Mouse (Mus musculus): ENCODE measurements at regions not wholly inside any gene's neighbourhood (a gene's known extent, or its start where the extent isn't known, plus 50 kb on each side); places are given as distances from the start of the nearest gene placed in this dataset.

- WGBS = 50% methylated on average over 1 of the region's 1 CpGs
- Histone ChIP-seq H3K9ac (replicated peaks; ENCODE audit: low read length) (no peak overlapping the region), H3K27ac (no peak overlapping the region), H3K9me3 (ENCODE audit: low read length) (no peaks in the 10 kb centered on the region), H3K4me3 (ENCODE audit: low read length) (no peak overlapping the region), H3K4me2 (ENCODE audit: low read depth, low read length) (no peak overlapping the region), H3K27me3 (ENCODE audit: insufficient read depth, low read length) (no peaks in the 10 kb centered on the region), H3K36me3 (ENCODE audit: insufficient read depth, low read length) (no peaks in the 10 kb centered on the region), H3K4me1 (ENCODE audit: insufficient read depth, low read length) (no peaks in the 10 kb centered on the region)
- TF ChIP-seq CTCF (IDR thresholded peaks at IDR 0.05; ENCODE audit: low read depth) = no peak
- DNase-seq (ENCODE audit: low spot score) = no peak
- no peak for ATAC-seq
Measured at GRCm38 (mm10) chr17:75808025-75808424, 256.3 kb upstream of the Fam98a start.

DNA sequence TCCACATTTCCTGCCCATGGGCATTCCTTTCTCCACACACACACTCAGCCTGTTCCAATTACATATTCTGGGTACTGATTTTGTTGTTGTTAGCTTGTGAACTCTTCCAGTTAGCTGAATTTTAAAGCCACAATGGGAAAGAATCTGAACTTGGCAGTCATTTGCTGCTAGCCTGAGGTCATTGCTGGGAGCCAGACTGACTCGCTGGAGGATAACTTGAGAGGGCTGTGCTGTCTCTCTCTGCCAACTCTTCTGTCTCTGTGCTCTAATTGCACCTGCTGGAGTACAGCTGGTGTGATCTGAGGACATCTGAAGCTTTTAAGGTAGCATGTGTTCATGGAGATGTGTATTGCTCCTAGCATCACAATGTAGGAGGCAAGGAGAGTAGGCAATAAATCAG lies 252.6 kb upstream of the Fam98a start:
- peak; percentile 28 for DNase-seq (ENCODE audit: low spot score)
- Histone ChIP-seq H3K27ac (no peak overlapping the region), H3K9me3 (ENCODE audit: low read length) (no peaks in the 10 kb centered on the region), H3K4me3 (ENCODE audit: low read length) (no peak overlapping the region), H3K27me3 (ENCODE audit: insufficient read depth, low read length) (no peaks in the 10 kb centered on the region), H3K9ac (replicated peaks; ENCODE audit: low read length) (no peak overlapping the region), H3K4me1 (ENCODE audit: insufficient read depth, low read length) (no peaks in the 10 kb centered on the region), H3K36me3 (ENCODE audit: insufficient read depth, low read length) (no peaks in the 10 kb centered on the region), H3K4me2 (ENCODE audit: low read depth, low read length) (no peak overlapping the region)
- no peak for TF ChIP-seq CTCF (IDR thresholded peaks at IDR 0.05; ENCODE audit: low read depth)
- peak; percentile 54; the same call in 1 of the 2 replicates for ATAC-seq
- 43% methylated on average over 1 of the region's 1 CpGs for WGBS

DNA sequence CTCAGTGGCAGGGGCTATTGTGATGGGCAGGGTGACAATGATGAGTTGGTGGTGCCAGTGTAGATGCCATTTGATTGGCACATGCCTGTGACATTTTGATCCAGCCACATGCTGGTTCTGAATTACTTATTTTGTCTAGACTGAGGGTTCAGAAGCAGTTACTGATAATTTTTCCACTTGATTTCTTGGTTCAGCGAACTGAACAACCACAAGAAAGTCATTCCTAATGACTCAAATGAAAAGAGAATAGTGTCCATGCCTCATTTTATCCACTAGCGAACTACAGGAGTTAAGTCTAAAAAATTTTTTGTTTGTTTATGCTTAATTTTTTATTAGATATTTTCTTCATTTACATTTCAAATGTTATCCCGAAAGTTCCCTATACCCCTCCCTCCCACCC lies 244.6 kb upstream of the Fam98a start:
- ATAC-seq = no peak
- 78% methylated on average over 3 of the region's 3 CpGs for WGBS
- no peak overlapping the region for H3K27ac ChIP-seq

GRCm38 (mm10) chr17:75795772-75796171 lies 244.0 kb upstream of the Fam98a start:
- no peak overlapping the region for H3K4me3 ChIP-seq (ENCODE audit: low read length)
- H3K4me1 ChIP-seq (ENCODE audit: insufficient read depth, low read length) = no peaks in the 10 kb centered on the region
- H3K27me3 ChIP-seq (ENCODE audit: insufficient read depth, low read length) = no peaks in the 10 kb centered on the region
- ATAC-seq (peak; percentile 84), DNase-seq (ENCODE audit: low spot score) (peak; percentile 53)
- H3K4me2 ChIP-seq (ENCODE audit: low read depth, low read length) = no peak overlapping the region
- no peak overlapping the region for H3K27ac ChIP-seq
- no peaks in the 10 kb centered on the region for H3K9me3 ChIP-seq (ENCODE audit: low read length)
- 67% methylated on average over 3 of the region's 3 CpGs for WGBS
- TF ChIP-seq CTCF (IDR thresholded peaks at IDR 0.05; ENCODE audit: low read depth) = no peak
- no peak overlapping the region for H3K9ac ChIP-seq (replicated peaks; ENCODE audit: low read length)
- no peaks in the 10 kb centered on the region for H3K36me3 ChIP-seq (ENCODE audit: insufficient read depth, low read length)

More for the DNA sequence above, 244.6 kb upstream of the Fam98a start:
- no peak overlapping the region for H3K4me3 ChIP-seq (ENCODE audit: low read length)
- DNase-seq (ENCODE audit: low spot score) = no peak
- no peak for TF ChIP-seq CTCF (IDR thresholded peaks at IDR 0.05; ENCODE audit: low read depth)
- H3K9me3 ChIP-seq (ENCODE audit: low read length) = no peaks in the 10 kb centered on the region
- no peaks in the 10 kb centered on the region for H3K4me1 ChIP-seq (ENCODE audit: insufficient read depth, low read length)
- no peaks in the 10 kb centered on the region for H3K27me3 ChIP-seq (ENCODE audit: insufficient read depth, low read length)
- no peaks in the 10 kb centered on the region for H3K36me3 ChIP-seq (ENCODE audit: insufficient read depth, low read length)
- H3K9ac ChIP-seq (replicated peaks; ENCODE audit: low read length) = no peak overlapping the region
- H3K4me2 ChIP-seq (ENCODE audit: low read depth, low read length) = no peak overlapping the region

GRCm38 (mm10) chr17:75779770-75780169 lies 228.0 kb upstream of the Fam98a start:
- no peaks in the 10 kb centered on the region for H3K4me1 ChIP-seq (ENCODE audit: insufficient read depth, low read length)
- WGBS = 42% methylated on average over 2 of the region's 2 CpGs
- ATAC-seq (no peak), DNase-seq (ENCODE audit: low spot score) (peak; percentile 14)
- TF ChIP-seq CTCF (IDR thresholded peaks at IDR 0.05; ENCODE audit: low read depth) = peak; percentile 41
- H3K36me3 ChIP-seq (ENCODE audit: insufficient read depth, low read length) = no peaks in the 10 kb centered on the region
- H3K9ac ChIP-seq (replicated peaks; ENCODE audit: low read length) = no peak overlapping the region
- no peak overlapping the region for H3K4me2 ChIP-seq (ENCODE audit: low read depth, low read length)
- no peaks in the 10 kb centered on the region for H3K9me3 ChIP-seq (ENCODE audit: low read length)
- no peaks in the 10 kb centered on the region for H3K27me3 ChIP-seq (ENCODE audit: insufficient read depth, low read length)
- no peak overlapping the region for H3K27ac ChIP-seq
- H3K4me3 ChIP-seq (ENCODE audit: low read length) = no peak overlapping the region

DNA sequence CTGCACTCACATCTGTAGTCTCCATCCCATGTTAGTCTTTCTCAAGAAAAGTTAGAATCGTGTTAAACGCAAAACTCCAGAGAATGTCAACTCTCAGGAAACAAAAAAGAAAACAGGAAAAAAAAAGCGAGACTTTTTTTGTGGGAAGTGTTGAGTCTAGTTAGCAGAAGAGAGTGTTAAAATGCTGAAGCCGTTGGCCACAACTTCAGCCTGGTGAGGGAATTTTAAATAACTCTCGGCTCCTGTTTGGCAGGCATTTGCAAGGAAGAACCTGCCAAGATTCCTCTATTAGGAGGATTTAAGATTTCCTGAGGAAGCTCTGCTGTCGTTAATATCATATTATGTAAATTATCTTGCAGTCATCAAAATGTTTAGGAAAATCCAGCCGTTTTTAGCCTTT lies 224.9 kb upstream of the Fam98a start:
- WGBS = 55% methylated on average over 7 of the region's 7 CpGs
- peak; percentile 18 for DNase-seq (ENCODE audit: low spot score)

DNA sequence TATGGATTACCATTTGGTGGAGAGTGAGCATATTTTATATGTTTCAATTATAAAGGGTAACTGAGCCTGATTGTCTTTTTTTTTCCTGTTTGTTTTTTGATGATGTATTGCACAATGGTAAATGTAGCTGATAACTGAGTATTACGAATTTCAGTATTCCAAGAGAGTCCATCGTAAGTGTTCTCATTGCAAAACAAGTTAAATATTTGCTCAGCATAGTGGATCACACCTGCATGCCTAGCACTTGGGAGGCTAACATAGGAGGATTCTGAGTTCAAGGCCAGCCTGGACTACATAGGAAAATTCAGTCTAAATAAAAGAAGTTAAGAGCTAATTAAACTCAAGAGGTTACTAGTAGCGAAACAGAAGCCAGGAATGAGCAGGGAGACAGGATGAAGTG lies 223.8 kb upstream of the Fam98a start:
- no peak overlapping the region for H3K9ac ChIP-seq (replicated peaks; ENCODE audit: low read length)
- H3K4me1 ChIP-seq (ENCODE audit: insufficient read depth, low read length) = no peaks in the 10 kb centered on the region
- no peaks in the 10 kb centered on the region for H3K36me3 ChIP-seq (ENCODE audit: insufficient read depth, low read length)
- H3K4me2 ChIP-seq (ENCODE audit: low read depth, low read length) = no peak overlapping the region
- H3K9me3 ChIP-seq (ENCODE audit: low read length) = no peaks in the 10 kb centered on the region
- H3K4me3 ChIP-seq (ENCODE audit: low read length) = no peak overlapping the region
- no peak overlapping the region for H3K27ac ChIP-seq
- TF ChIP-seq CTCF (IDR thresholded peaks at IDR 0.05; ENCODE audit: low read depth) = no peak
- ATAC-seq = no peak
- H3K27me3 ChIP-seq (ENCODE audit: insufficient read depth, low read length) = no peaks in the 10 kb centered on the region
- no peak for DNase-seq (ENCODE audit: low spot score)
- 89% methylated on average over 3 of the region's 3 CpGs for WGBS

More for the DNA sequence above, 224.9 kb upstream of the Fam98a start:
- Histone ChIP-seq H3K36me3 (ENCODE audit: insufficient read depth, low read length) (no peaks in the 10 kb centered on the region), H3K9me3 (ENCODE audit: low read length) (no peaks in the 10 kb centered on the region), H3K9ac (replicated peaks; ENCODE audit: low read length) (no peak overlapping the region), H3K4me2 (ENCODE audit: low read depth, low read length) (no peak overlapping the region), H3K27ac (no peak overlapping the region), H3K27me3 (ENCODE audit: insufficient read depth, low read length) (no peaks in the 10 kb centered on the region), H3K4me1 (ENCODE audit: insufficient read depth, low read length) (no peaks in the 10 kb centered on the region), H3K4me3 (ENCODE audit: low read length) (no peak overlapping the region)
- ATAC-seq = no peak
- no peak for TF ChIP-seq CTCF (IDR thresholded peaks at IDR 0.05; ENCODE audit: low read depth)

All from hindbrain, postnatal 0 days (tissue).